Mouse (Mus musculus) brain, adult 2 months (tissue): Measurements from ENCODE around the gene Pheta2.
A peak's percentile ranks its signal among the peaks of the same experiment; 100 is the strongest.

Experiments
- DNase-seq: peaks from one replicate; pipeline ENCODE4 v3.0.0; 2011; ENCODE audit warnings: low read depth, low spot score

Gene Pheta2

DNA sequence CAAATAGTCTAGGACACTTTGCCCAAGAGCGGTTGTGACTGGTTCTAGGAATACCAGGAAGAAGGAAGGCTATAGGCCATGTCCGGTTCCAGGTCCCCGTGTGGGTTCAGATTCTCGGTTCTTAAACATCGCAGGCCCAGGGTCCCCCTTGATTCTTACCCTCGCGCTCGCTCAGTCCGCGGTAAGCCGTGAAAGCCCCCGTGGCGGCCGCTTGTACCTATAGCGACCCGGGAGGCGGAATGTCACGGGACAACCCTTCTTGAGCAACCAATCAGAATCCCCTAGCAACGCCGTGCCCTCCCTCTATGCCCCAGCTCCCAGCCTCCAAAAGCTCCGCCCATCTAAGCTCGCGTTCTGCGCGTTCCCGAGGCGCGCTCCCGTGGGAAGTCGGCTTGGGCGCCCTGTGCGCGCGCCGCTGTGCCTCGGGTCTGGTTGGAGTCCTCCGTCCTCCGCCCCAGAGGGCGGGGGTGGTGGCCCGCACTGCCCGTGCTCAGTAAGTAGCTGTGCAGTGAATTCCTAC is at the start of gene Pheta2, which contains the start of the genes Naga and Smdt1:
Gene Pheta2, plus strand, starts transcription at position 350 of the 520 bp plus-strand sequence.
Gene Naga, minus strand, starts transcription at position 333 of the 520 bp plus-strand sequence.
Gene Smdt1, plus strand, starts transcription at position 367 of the 520 bp plus-strand sequence.
- peak; percentile 99 for DNase-seq

- no peak for DNase-seq
Observed at GRCm38 (mm10) chr15:82290252-82290651, 48.5 kb upstream of the Pheta2 start.

GRCm38 (mm10) chr15:82292851-82293250 is 45.9 kb upstream of the Pheta2 start:
- no peak for DNase-seq

GRCm38 (mm10) chr15:82293271-82293711 is 45.5 kb upstream of the Pheta2 start:
- peak; percentile 59 for DNase-seq

GRCm38 (mm10) chr15:82294059-82294458 is 44.7 kb upstream of the Pheta2 start:
- no peak for DNase-seq

GRCm38 (mm10) chr15:82298764-82299561 is 39.8 kb upstream of the Pheta2 start, which contains the start of gene Wbp2nl:
Gene Wbp2nl, plus strand, starts transcription at chr15:82298954.
- no peak for DNase-seq

- DNase-seq, result no peak
Observed at GRCm38 (mm10) chr15:82307107-82307506, 31.6 kb upstream of the Pheta2 start.

- no peak for DNase-seq
Observed at GRCm38 (mm10) chr15:82308416-82308815, 30.3 kb upstream of the Pheta2 start.

- peak; percentile 17 for DNase-seq
Observed at GRCm38 (mm10) chr15:82317839-82318238, 20.9 kb upstream of the Pheta2 start.

DNA sequence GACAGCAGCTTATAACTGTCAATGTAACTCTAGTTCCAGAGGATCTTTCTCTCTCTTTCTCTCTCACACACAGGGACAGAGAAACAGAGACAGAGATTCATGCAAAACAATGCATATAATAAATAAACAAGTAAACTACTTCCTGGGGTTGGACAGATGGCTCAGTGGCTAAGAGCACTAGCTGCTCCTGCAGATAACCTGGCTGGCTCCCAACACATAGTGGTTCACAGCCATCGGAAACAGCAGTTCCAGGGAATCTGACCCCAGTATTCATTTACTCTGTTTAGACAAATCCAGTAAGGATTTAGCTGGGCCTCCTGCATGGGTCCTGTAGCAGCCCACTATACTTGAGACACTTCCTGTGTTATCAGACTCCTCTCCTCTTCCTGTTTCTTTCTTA is 19.1 kb upstream of the Pheta2 start:
- no peak for DNase-seq

- DNase-seq, result no peak
Observed at GRCm38 (mm10) chr15:82322195-82322594, 16.5 kb upstream of the Pheta2 start.

DNA sequence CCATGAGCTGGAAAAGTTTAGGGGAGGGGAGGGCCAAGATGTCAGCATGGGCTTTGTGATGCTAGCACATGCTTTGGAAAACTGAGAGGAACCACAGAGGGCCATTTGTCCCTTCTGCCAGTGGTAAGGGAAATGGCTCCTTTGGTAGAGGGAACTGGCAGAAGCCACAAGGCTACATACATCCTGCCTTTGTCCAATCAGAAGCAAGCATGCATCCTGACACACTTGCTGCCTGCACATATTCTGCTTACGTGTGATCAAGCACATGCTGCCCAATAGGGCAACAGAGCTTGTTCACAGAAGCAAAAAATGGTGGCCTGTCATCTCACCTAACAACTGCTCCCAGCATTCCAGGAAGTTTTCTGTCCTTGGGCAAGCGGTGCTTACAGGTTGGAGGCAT is 13.4 kb upstream of the Pheta2 start:
- DNase-seq, result no peak

GRCm38 (mm10) chr15:82335194-82335593 is 3.5 kb upstream of the Pheta2 start:
- no peak for DNase-seq

GRCm38 (mm10) chr15:82336629-82337028 is 2.1 kb upstream of the Pheta2 start:
- DNase-seq, result no peak

DNA sequence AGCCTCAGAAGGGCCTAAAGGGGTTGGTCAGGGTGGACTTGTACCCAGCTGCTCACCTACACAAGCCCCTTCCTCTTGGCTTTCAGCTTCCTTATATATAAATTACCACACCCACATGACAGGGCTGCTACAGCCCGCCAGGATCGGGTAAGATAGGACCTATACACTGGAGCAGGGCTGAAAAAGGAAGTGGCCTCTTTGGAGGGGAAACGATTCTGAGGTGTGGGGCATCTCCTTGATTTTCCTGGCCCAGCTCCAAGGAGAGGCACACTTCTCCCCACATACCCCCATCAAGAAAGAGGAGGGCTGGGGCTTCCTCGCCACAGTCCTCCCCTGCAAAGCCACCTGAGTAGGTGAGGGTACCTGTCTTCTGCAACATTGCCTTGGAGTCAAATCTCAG is 867 bp upstream of the Pheta2 start:
- no peak for DNase-seq

DNA sequence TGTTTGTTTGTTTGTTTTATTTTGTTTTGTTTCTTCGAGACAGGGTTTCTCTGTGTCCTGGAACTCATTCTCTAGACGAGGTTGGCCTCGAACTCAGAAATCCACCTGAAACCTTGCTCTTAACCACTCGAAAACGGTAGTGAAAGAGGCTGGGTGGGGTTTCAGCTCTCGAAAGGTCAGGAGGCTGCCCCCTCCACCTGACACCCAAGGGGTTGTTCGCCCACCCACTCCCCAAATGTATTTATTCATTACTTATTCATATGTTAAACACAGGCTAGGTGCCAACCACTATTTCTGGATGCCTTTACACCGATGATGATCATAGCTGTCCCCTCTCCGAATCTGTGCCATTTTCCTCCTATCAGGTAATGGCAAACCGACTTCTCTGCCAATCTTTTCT is 408 bp downstream of the Pheta2 start:
- no peak for DNase-seq

- DNase-seq, result no peak
Observed at GRCm38 (mm10) chr15:82339634-82340254, 1.0 kb downstream of the Pheta2 start.

DNA sequence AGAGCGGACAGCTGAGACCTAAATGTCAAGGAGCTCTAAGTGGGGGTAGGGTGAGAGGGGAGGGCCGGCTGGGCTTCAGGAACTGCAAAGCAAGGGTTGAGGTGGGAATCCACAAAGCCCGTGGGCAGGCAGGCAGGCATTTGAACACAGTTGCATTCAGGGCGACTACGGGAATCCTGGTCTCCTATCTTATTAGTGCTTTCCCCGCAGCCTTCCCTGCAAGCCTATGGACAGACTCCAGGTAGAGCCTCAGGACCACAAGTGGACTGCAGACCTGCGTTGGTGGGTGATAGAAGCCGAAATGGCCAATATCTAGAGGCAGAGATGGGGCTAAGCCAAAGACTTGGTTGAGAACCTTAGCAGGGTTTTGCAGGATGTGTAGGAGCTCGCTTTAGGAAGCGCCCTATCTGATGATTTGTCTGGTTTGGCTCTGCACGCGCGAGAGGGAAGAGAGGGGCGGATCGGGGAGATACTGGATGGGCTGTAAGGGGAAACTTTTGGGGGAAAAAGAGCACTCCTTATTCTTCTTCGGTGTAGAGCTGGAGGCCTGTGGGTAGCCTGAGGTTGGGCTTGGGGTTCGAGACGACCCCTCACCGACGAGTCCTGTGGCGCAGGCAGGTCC is 1.8 kb downstream of the Pheta2 start:
- no peak for DNase-seq

GRCm38 (mm10) chr15:82341036-82341501 is 2.3 kb downstream of the Pheta2 start:
- no peak for DNase-seq

- no peak for DNase-seq
Observed at GRCm38 (mm10) chr15:82341675-82342542, 3.2 kb downstream of the Pheta2 start.

DNA sequence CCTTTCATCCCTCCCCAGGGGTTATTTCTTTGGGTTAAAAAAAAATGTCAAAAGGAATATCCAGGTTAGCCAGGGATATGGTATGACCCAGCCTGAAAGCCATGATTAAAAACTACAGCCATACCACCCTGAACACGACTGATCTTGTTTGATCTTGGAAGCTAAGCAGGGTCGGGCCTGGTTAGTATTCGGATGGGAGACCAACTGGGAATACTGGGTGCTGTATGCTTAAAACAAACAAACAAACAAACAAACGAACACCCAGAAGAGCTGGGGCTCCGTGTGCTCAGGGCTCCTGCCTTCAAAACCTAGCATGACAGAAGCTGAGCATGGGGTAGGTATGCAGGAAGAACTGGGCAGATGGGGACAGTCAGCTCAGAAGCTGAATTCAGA is 3.8 kb downstream of the Pheta2 start:
- DNase-seq, result no peak
